Mouse (Mus musculus) neural tube, embryonic 13.5 days (tissue): ENCODE measurements around the gene Ahsa2. TPM values are rescaled to one million over a fixed set of nuclear protein-coding genes. Genes with fewer than 3 reads are reported as not detected.
"Not testable (repeated sequence)": the region's sequence is repeated elsewhere in the genome, so short reads cannot be mapped to it uniquely, and the experiment has no call there.

Experiments used
- ATAC-seq: fragments of 200-750 bp; cut with Nextera tagmentation; 2 replicates; pipeline ENCODE4 v1.8.0; 2017; ENCODE audit warnings: low read depth, mild to moderate bottlenecking, moderate TSS enrichment, moderate library complexity
- H3K27ac ChIP-seq: fragments of 300-500 bp; sonication (generic); replicated peaks from 2 replicates; pipeline ENCODE4 v1.5.1; 2015; ENCODE audit warnings: moderate library complexity, mild to moderate bottlenecking, inconsistent platforms
- H3K27me3 ChIP-seq: fragments of 300-500 bp; sonication (generic); 2 replicates; pipeline ENCODE4 v1.6.1; 2015; ENCODE audit warnings: mild to moderate bottlenecking, inconsistent platforms
- H3K36me3 ChIP-seq: fragments of 300-500 bp; sonication (generic); 2 replicates; pipeline ENCODE4 v1.6.1; 2015; ENCODE audit warnings: mild to moderate bottlenecking, inconsistent platforms
- H3K4me1 ChIP-seq: fragments of 300-500 bp; sonication (generic); replicated peaks from 2 replicates; pipeline ENCODE4 v1.6.1; 2015; ENCODE audit warnings: inconsistent platforms
- H3K4me2 ChIP-seq: fragments of 300-500 bp; sonication (generic); 2 replicates; pipeline ENCODE4 v1.6.1; 2015; ENCODE audit warnings: inconsistent platforms, mild to moderate bottlenecking, moderate library complexity
- H3K4me3 ChIP-seq: fragments of 300-500 bp; sonication (generic); 2 replicates; pipeline ENCODE4 v1.5.1; 2015; ENCODE audit warnings: mild to moderate bottlenecking, inconsistent platforms
- H3K9ac ChIP-seq: fragments of 300-500 bp; sonication (generic); 2 replicates; pipeline ENCODE4 v1.6.1; 2015; ENCODE audit warnings: moderate library complexity, mild to moderate bottlenecking, inconsistent platforms
- H3K9me3 ChIP-seq: fragments of 300-500 bp; sonication (generic); 2 replicates; pipeline ENCODE4 v1.6.1; 2016; ENCODE audit warnings: inconsistent platforms
- WGBS: fragments of 180-500 bp; shearing (Covaris S2); methylation state at CpG from one replicate; pipeline ENCODE4 v1.1.7; 2015; 5-methylcytosine and 5-hydroxymethylcytosine counted together
- microRNA-seq: library from miRNA; unstranded; fragments of <30 nt; microRNA quantifications from one replicate; pipeline ENCODE4, GENCODE M21; 2016
- polyA plus RNA-seq: library from polyadenylated mRNA; unstranded; fragments of >200 nt; fragmentation: Nextera tagmentation; extraction: Ambion mirVana; gene quantifications from 2 replicates; pipeline ENCODE4 v1.2.1, GENCODE M21; 2015

Gene Ahsa2
- polyA plus RNA-seq, 1 experiment from 2014 or later, result 123 TPM

- Histone ChIP-seq H3K27me3 (no peaks in the 10 kb centered on the region), H3K9me3 (no peaks in the 10 kb centered on the region), H3K4me3 (no peak overlapping the region), H3K4me1 (peaks cover 6% of the 10 kb centered on the region), H3K27ac (no peak overlapping the region), H3K9ac (no peak overlapping the region), H3K4me2 (no peak overlapping the region), H3K36me3 (peaks cover 91% of the 10 kb centered on the region)
- 96% methylated on average over 1 of the region's 1 CpGs for WGBS
- ATAC-seq, result no peak
These were observed 7.9 kb downstream of the Ahsa2 start for GRCm38 (mm10) chr11:23489955-23490354.

- WGBS, result 95% methylated on average over 2 of the region's 2 CpGs
- ATAC-seq, H3K4me3 ChIP-seq: not testable (repeated sequence)
These were observed 32.0 kb downstream of the Ahsa2 start for GRCm38 (mm10) chr11:23465862-23466261.

More at GRCm38 (mm10) chr11:23465862-23466261, 32.0 kb downstream of the Ahsa2 start:
- H3K36me3 ChIP-seq, result peaks cover 47% of the 10 kb centered on the region
- H3K9me3 ChIP-seq, H3K4me1 ChIP-seq, H3K4me2 ChIP-seq, H3K9ac ChIP-seq, H3K27ac ChIP-seq, H3K27me3 ChIP-seq: not testable (repeated sequence)

Small RNAs within 50 kb of the gene (microRNA-seq; reads per million reads assigned to microRNA genes)
- gene Gm47279, result not detected

Other genes with a start within 250 kb of the Ahsa2 start
- gene Xpo1, start 242.0 kb downstream of the Ahsa2 start, polyA plus RNA-seq, result 66.7 and 74.3 TPM in 2 replicates
- gene Usp34, start 191.1 kb downstream of the Ahsa2 start, polyA plus RNA-seq, result 27.3 and 29.6 TPM in 2 replicates
- gene 1700093K21Rik, start 23.1 kb upstream of the Ahsa2 start, polyA plus RNA-seq, result 0.22 and 0.39 TPM in 2 replicates
- gene 0610010F05Rik, start 135.6 kb upstream of the Ahsa2 start, polyA plus RNA-seq, result 128 and 133 TPM in 2 replicates
- gene Pus10, start 167.6 kb upstream of the Ahsa2 start, polyA plus RNA-seq, result 14.1 and 14.3 TPM in 2 replicates
- 38.8 and 45.1 TPM in 2 replicates for gene Pex13, start 167.9 kb upstream of the Ahsa2 start, polyA plus RNA-seq